Mouse (Mus musculus) kidney, postnatal 4 days (tissue): ENCODE measurements at regions not wholly inside any gene's neighbourhood (a gene's known extent, or its start where the extent isn't known, plus 50 kb on each side); places are given as distances from the start of the nearest gene placed in this dataset.

Source experiments
- DNase-seq, 2 experiments: peaks; one replicate each; pipeline ENCODE4 v3.0.0; 2021; ENCODE audit warnings: mixed read lengths in 2 of 2

GRCm38 (mm10) chr13:53902831-53903230 lies 152.7 kb downstream of the Drd1 start:
- DNase-seq: no peak

GRCm38 (mm10) chr13:53900406-53901025 lies 155.0 kb downstream of the Drd1 start:
- DNase-seq: peak; percentile 30 to 42

- no peak for DNase-seq
Measured at GRCm38 (mm10) chr13:53898351-53898750, 157.2 kb downstream of the Drd1 start.

GRCm38 (mm10) chr13:53897176-53897575 lies 158.3 kb downstream of the Drd1 start:
- no peak for DNase-seq

- DNase-seq: peak; percentile 36 to 49
Measured at GRCm38 (mm10) chr13:53888411-53888810, 167.1 kb downstream of the Drd1 start.

GRCm38 (mm10) chr13:53885756-53886155 lies 169.7 kb downstream of the Drd1 start:
- no peak for DNase-seq

- no peak for DNase-seq
Measured at GRCm38 (mm10) chr13:53883206-53883605, 172.3 kb downstream of the Drd1 start.

- DNase-seq: no peak
Measured at GRCm38 (mm10) chr13:53880466-53881250, 174.8 kb downstream of the Drd1 start.

GRCm38 (mm10) chr13:53875546-53875945 lies 180.0 kb downstream of the Drd1 start:
- no peak for DNase-seq

GRCm38 (mm10) chr13:53865323-53865722 lies 190.2 kb downstream of the Drd1 start:
- no peak for DNase-seq

- DNase-seq: no peak
Measured at GRCm38 (mm10) chr13:53862336-53862735, 193.2 kb downstream of the Drd1 start.

GRCm38 (mm10) chr13:53854196-53854595 lies 201.3 kb downstream of the Drd1 start:
- DNase-seq: no peak

GRCm38 (mm10) chr13:53850146-53850545 lies 205.4 kb downstream of the Drd1 start:
- no peak for DNase-seq

- DNase-seq: no peak
Measured at GRCm38 (mm10) chr13:53846221-53846620, 209.3 kb downstream of the Drd1 start.

GRCm38 (mm10) chr13:53845786-53846185 lies 209.7 kb downstream of the Drd1 start:
- DNase-seq: no peak

GRCm38 (mm10) chr13:53825957-53826580 lies 229.4 kb downstream of the Drd1 start:
- no peak for DNase-seq

- peak; percentile 6 to 16 for DNase-seq
Measured at GRCm38 (mm10) chr13:53822061-53822460, 233.4 kb downstream of the Drd1 start.

GRCm38 (mm10) chr13:53815629-53816028 lies 239.9 kb downstream of the Drd1 start:
- DNase-seq: no peak

GRCm38 (mm10) chr13:53814088-53814487 lies 241.4 kb downstream of the Drd1 start:
- no peak for DNase-seq

- DNase-seq: peak; percentile 43 to 47
Measured at GRCm38 (mm10) chr13:53811862-53812261, 243.6 kb downstream of the Drd1 start.

- no peak for DNase-seq
Measured at GRCm38 (mm10) chr13:53811151-53811550, 244.4 kb downstream of the Drd1 start.

GRCm38 (mm10) chr13:53807791-53808525 lies 247.5 kb downstream of the Drd1 start:
- peak in 1 of 2 experiments; percentile 10 for DNase-seq

- DNase-seq: no peak
Measured at GRCm38 (mm10) chr13:53805872-53806271, 249.6 kb downstream of the Drd1 start.
